Mouse (Mus musculus) CH12.LX (cell line): ENCODE data around the gene Fam129c.

ENCODE experiments used
- CHD1 ChIP-seq: IDR thresholded peaks from 2 replicates; pipeline ENCODE4 v1.6.1; 2012; ENCODE audit warnings: low read depth, low read length, improper control_type of control experiment, inconsistent platforms
- CTCF ChIP-seq, 2 experiments: IDR thresholded peaks in 1 of 2; conservative IDR thresholded peaks in 1 of 2; 2 replicates each; pipeline ENCODE4 v1.5.1; 2011 to 2012; ENCODE audit warnings: low read depth in 2 of 2, low read length in 2 of 2, improper control_type of control experiment in 1 of 2, inconsistent platforms in 1 of 2, mild to moderate bottlenecking in 1 of 2, moderate library complexity in 1 of 2
- HCFC1 ChIP-seq: IDR thresholded peaks from 2 replicates; pipeline ENCODE4 v1.6.1; 2012; ENCODE audit warnings: low read depth, mild to moderate bottlenecking, inconsistent platforms, low read length, improper control_type of control experiment
- IRF4 ChIP-seq: IDR thresholded peaks from 2 replicates; pipeline ENCODE4 v1.6.1; 2014; ENCODE audit warnings: low read depth, mild to moderate bottlenecking, inconsistent platforms, low read length, improper control_type of control experiment
- MAZ ChIP-seq: IDR thresholded peaks from 2 replicates; pipeline ENCODE4 v1.6.1; 2012; ENCODE audit warnings: low read depth, mild to moderate bottlenecking, inconsistent platforms, low read length, improper control_type of control experiment, moderate library complexity
- POLR2A ChIP-seq: IDR thresholded peaks from 2 replicates; pipeline ENCODE4 v1.6.1; 2011; ENCODE audit warnings: low read depth, mild to moderate bottlenecking, improper control_type of control experiment, low read length
- SMC3 ChIP-seq: IDR thresholded peaks from 2 replicates; pipeline ENCODE4 v1.6.1; 2011; ENCODE audit warnings: low read depth, low read length, improper control_type of control experiment
- USF1 ChIP-seq: IDR thresholded peaks from 2 replicates; pipeline ENCODE4 v1.6.1; 2014; ENCODE audit warnings: low read depth, mild to moderate bottlenecking, inconsistent platforms, low read length, improper control_type of control experiment

DNA sequence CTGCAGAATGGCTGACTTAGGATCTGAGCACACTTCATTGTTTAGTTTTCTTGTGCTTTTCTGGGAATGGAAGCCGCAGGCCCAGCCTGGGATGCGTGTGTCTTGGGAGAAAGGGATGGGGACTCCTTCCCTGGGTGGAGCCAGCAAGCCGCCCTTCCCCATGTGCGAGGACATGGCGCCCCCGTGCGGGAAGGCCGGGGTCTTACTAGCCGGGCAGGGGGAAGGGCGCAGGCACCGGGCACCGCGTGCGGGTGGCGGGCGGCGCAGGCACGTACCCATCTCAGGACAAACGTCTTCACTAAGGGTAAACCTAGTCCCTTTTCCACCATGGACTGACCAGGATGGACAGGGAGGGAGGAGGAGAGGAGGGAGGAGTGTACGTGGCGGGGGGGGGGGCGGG lies 35.7 kb downstream of the Fam129c start:
- peak; percentile 8 to 96; a peak in 2 of 4 replicates for TF ChIP-seq CTCF (conservative IDR thresholded peaks at IDR 0.05 in 1 of 2, IDR thresholded peaks at IDR 0.05 in 1 of 2; ENCODE audit: low read depth in 2 of 2, low read length in 2 of 2)
- peak; percentile 42; the same call in 1 of the 2 replicates for TF ChIP-seq IRF4
- TF ChIP-seq SMC3 = peak; percentile 94
- peak; percentile 32; the same call in 1 of the 2 replicates for TF ChIP-seq HCFC1
- TF ChIP-seq CHD1 = no peak
- no peak for TF ChIP-seq USF1
- no peak for TF ChIP-seq POLR2A
- peak; percentile 92 for TF ChIP-seq MAZ
